Mouse (Mus musculus): ENCODE results near the gene Scly. TPM values are rescaled to one million over a fixed set of nuclear protein-coding genes. Genes with fewer than 3 reads are reported as not detected.

Gene Scly
- polyA plus RNA-seq, 1 experiment from 2014 or later = 14.2 TPM

- no peak for ATAC-seq (ENCODE audit: insufficient read depth, low FRiP score, low TSS enrichment)
- peaks cover 34% of the 10 kb centered on the region for H3K27me3 ChIP-seq (ENCODE audit: control insufficient read depth, insufficient read depth, low read length)
- WGBS = 2% methylated on average over 68 of the region's 68 CpGs
Measured at GRCm38 (mm10) chr1:91344921-91345685, 47.0 kb downstream of the Scly start.

GRCm38 (mm10) chr1:91346892-91347291 is 48.8 kb downstream of the Scly start:
- WGBS = 29% methylated on average over 3 of the region's 3 CpGs

More at GRCm38 (mm10) chr1:91344921-91345685, 47.0 kb downstream of the Scly start:
- no peak overlapping the region for H3K27ac ChIP-seq (ENCODE audit: low read depth, low read length)
- H3K9ac ChIP-seq (ENCODE audit: low read length) = no peak overlapping the region
- H3K4me3 ChIP-seq (ENCODE audit: low read depth, low read length) = peak overlapping the region; percentile 18
- peaks cover 8% of the 10 kb centered on the region for H3K4me1 ChIP-seq (ENCODE audit: control insufficient read depth, insufficient read depth, low read length)
- no peaks in the 10 kb centered on the region for H3K36me3 ChIP-seq (ENCODE audit: control insufficient read depth, insufficient read depth, low read length)
- H3K9me3 ChIP-seq (ENCODE audit: control insufficient read depth, low read length) = no peaks in the 10 kb centered on the region
- peak; percentile 41 for DNase-seq (ENCODE audit: low spot score)
- peak overlapping the region; percentile 35 for H3K4me2 ChIP-seq (ENCODE audit: low read depth)

GRCm38 (mm10) chr1:91350841-91351240 is 52.7 kb downstream of the Scly start, which contains the start of gene Klhl30:
Gene Klhl30 (plus strand): TSS chr1:91351016.
- Histone ChIP-seq H3K36me3 (ENCODE audit: control insufficient read depth, insufficient read depth, low read length) (no peaks in the 10 kb centered on the region), H3K9ac (ENCODE audit: low read length) (no peak within 1 kb of the TSS), H3K27me3 (ENCODE audit: control insufficient read depth, insufficient read depth, low read length) (peaks cover 6% of the 10 kb centered on the region), H3K4me3 (ENCODE audit: low read depth, low read length) (no peak within 1 kb of the TSS), H3K9me3 (ENCODE audit: control insufficient read depth, low read length) (no peaks in the 10 kb centered on the region), H3K27ac (ENCODE audit: low read depth, low read length) (no peak within 1 kb of the TSS), H3K4me1 (ENCODE audit: control insufficient read depth, insufficient read depth, low read length) (no peaks in the 10 kb centered on the region), H3K4me2 (ENCODE audit: low read depth) (no peak within 1 kb of the TSS)
- 70% methylated on average over 4 of the region's 4 CpGs for WGBS
- DNase-seq (ENCODE audit: low spot score) = no peak
- no peak for ATAC-seq (ENCODE audit: insufficient read depth, low FRiP score, low TSS enrichment)

More at GRCm38 (mm10) chr1:91346892-91347291, 48.8 kb downstream of the Scly start:
- no peak overlapping the region for H3K27ac ChIP-seq (ENCODE audit: low read depth, low read length)
- peak; percentile 65; the same call in 1 of the 2 replicates for ATAC-seq (ENCODE audit: insufficient read depth, low FRiP score, low TSS enrichment)
- peaks cover 8% of the 10 kb centered on the region for H3K4me1 ChIP-seq (ENCODE audit: control insufficient read depth, insufficient read depth, low read length)
- peak; percentile 71 for DNase-seq (ENCODE audit: low spot score)
- H3K36me3 ChIP-seq (ENCODE audit: control insufficient read depth, insufficient read depth, low read length) = no peaks in the 10 kb centered on the region
- no peaks in the 10 kb centered on the region for H3K9me3 ChIP-seq (ENCODE audit: control insufficient read depth, low read length)
- H3K9ac ChIP-seq (ENCODE audit: low read length) = no peak overlapping the region
- peaks cover 34% of the 10 kb centered on the region for H3K27me3 ChIP-seq (ENCODE audit: control insufficient read depth, insufficient read depth, low read length)
- no peak overlapping the region for H3K4me3 ChIP-seq (ENCODE audit: low read depth, low read length)
- no peak overlapping the region for H3K4me2 ChIP-seq (ENCODE audit: low read depth)

- no peak overlapping the region for H3K9ac ChIP-seq (ENCODE audit: low read length)
- H3K4me3 ChIP-seq (ENCODE audit: low read depth, low read length) = no peak overlapping the region
- ATAC-seq (ENCODE audit: insufficient read depth, low FRiP score, low TSS enrichment) (no peak), DNase-seq (ENCODE audit: low spot score) (no peak)
- peaks cover 6% of the 10 kb centered on the region for H3K27me3 ChIP-seq (ENCODE audit: control insufficient read depth, insufficient read depth, low read length)
- WGBS = 84% methylated on average over 3 of the region's 3 CpGs
- no peaks in the 10 kb centered on the region for H3K36me3 ChIP-seq (ENCODE audit: control insufficient read depth, insufficient read depth, low read length)
- H3K27ac ChIP-seq (ENCODE audit: low read depth, low read length) = no peak overlapping the region
- no peak overlapping the region for H3K4me2 ChIP-seq (ENCODE audit: low read depth)
- no peaks in the 10 kb centered on the region for H3K9me3 ChIP-seq (ENCODE audit: control insufficient read depth, low read length)
- H3K4me1 ChIP-seq (ENCODE audit: control insufficient read depth, insufficient read depth, low read length) = no peaks in the 10 kb centered on the region
Measured at GRCm38 (mm10) chr1:91351249-91351648, 53.1 kb downstream of the Scly start.

- WGBS = 91% methylated on average over 2 of the region's 2 CpGs
- ATAC-seq (ENCODE audit: insufficient read depth, low FRiP score, low TSS enrichment) = no peak
Measured at GRCm38 (mm10) chr1:91352277-91352676, 54.1 kb downstream of the Scly start.

GRCm38 (mm10) chr1:91356105-91356504 is 58.0 kb downstream of the Scly start:
- Histone ChIP-seq H3K9ac (ENCODE audit: low read length) (no peak overlapping the region), H3K4me2 (ENCODE audit: low read depth) (no peak overlapping the region), H3K36me3 (ENCODE audit: control insufficient read depth, insufficient read depth, low read length) (no peaks in the 10 kb centered on the region), H3K9me3 (ENCODE audit: control insufficient read depth, low read length) (no peaks in the 10 kb centered on the region), H3K4me1 (ENCODE audit: control insufficient read depth, insufficient read depth, low read length) (no peaks in the 10 kb centered on the region), H3K4me3 (ENCODE audit: low read depth, low read length) (no peak overlapping the region), H3K27me3 (ENCODE audit: control insufficient read depth, insufficient read depth, low read length) (no peaks in the 10 kb centered on the region), H3K27ac (ENCODE audit: low read depth, low read length) (no peak overlapping the region)
- no peak for DNase-seq (ENCODE audit: low spot score)
- no peak for ATAC-seq (ENCODE audit: insufficient read depth, low FRiP score, low TSS enrichment)
- 90% methylated on average over 11 of the region's 11 CpGs for WGBS

More at GRCm38 (mm10) chr1:91352277-91352676, 54.1 kb downstream of the Scly start:
- Histone ChIP-seq H3K9me3 (ENCODE audit: control insufficient read depth, low read length) (no peaks in the 10 kb centered on the region), H3K27me3 (ENCODE audit: control insufficient read depth, insufficient read depth, low read length) (no peaks in the 10 kb centered on the region), H3K4me2 (ENCODE audit: low read depth) (no peak overlapping the region), H3K9ac (ENCODE audit: low read length) (no peak overlapping the region), H3K4me3 (ENCODE audit: low read depth, low read length) (no peak overlapping the region), H3K4me1 (ENCODE audit: control insufficient read depth, insufficient read depth, low read length) (no peaks in the 10 kb centered on the region), H3K36me3 (ENCODE audit: control insufficient read depth, insufficient read depth, low read length) (no peaks in the 10 kb centered on the region), H3K27ac (ENCODE audit: low read depth, low read length) (no peak overlapping the region)
- DNase-seq (ENCODE audit: low spot score) = no peak

- ATAC-seq (ENCODE audit: insufficient read depth, low FRiP score, low TSS enrichment) = no peak
- Histone ChIP-seq H3K4me3 (ENCODE audit: low read depth, low read length) (no peak overlapping the region), H3K4me1 (ENCODE audit: control insufficient read depth, insufficient read depth, low read length) (peaks cover 7% of the 10 kb centered on the region; the same call in 1 of the 2 replicates), H3K9me3 (ENCODE audit: control insufficient read depth, low read length) (no peaks in the 10 kb centered on the region), H3K27ac (ENCODE audit: low read depth, low read length) (no peak overlapping the region), H3K36me3 (ENCODE audit: control insufficient read depth, insufficient read depth, low read length) (no peaks in the 10 kb centered on the region), H3K9ac (ENCODE audit: low read length) (no peak overlapping the region), H3K27me3 (ENCODE audit: control insufficient read depth, insufficient read depth, low read length) (peaks cover 3% of the 10 kb centered on the region; the same call in 1 of the 2 replicates), H3K4me2 (ENCODE audit: low read depth) (no peak overlapping the region)
- WGBS = 81% methylated on average over 5 of the region's 5 CpGs
- no peak for DNase-seq (ENCODE audit: low spot score)
Measured at GRCm38 (mm10) chr1:91362113-91362512, 64.0 kb downstream of the Scly start.

- Histone ChIP-seq H3K9ac (ENCODE audit: low read length) (no peak overlapping the region), H3K27ac (ENCODE audit: low read depth, low read length) (no peak overlapping the region), H3K4me3 (ENCODE audit: low read depth, low read length) (no peak overlapping the region), H3K4me1 (ENCODE audit: control insufficient read depth, insufficient read depth, low read length) (peaks cover 7% of the 10 kb centered on the region; the same call in 1 of the 2 replicates), H3K9me3 (ENCODE audit: control insufficient read depth, low read length) (no peaks in the 10 kb centered on the region), H3K27me3 (ENCODE audit: control insufficient read depth, insufficient read depth, low read length) (peaks cover 3% of the 10 kb centered on the region; the same call in 1 of the 2 replicates), H3K4me2 (ENCODE audit: low read depth) (no peak overlapping the region), H3K36me3 (ENCODE audit: control insufficient read depth, insufficient read depth, low read length) (no peaks in the 10 kb centered on the region; the same call in 1 of the 2 replicates)
- ATAC-seq (ENCODE audit: insufficient read depth, low FRiP score, low TSS enrichment) (no peak), DNase-seq (ENCODE audit: low spot score) (no peak)
- 93% methylated on average over 16 of the region's 16 CpGs for WGBS
Measured at GRCm38 (mm10) chr1:91364822-91365644, 66.9 kb downstream of the Scly start.
